Mouse (Mus musculus): Measurements from ENCODE around the gene Lrrc61. TPM values are rescaled to one million over a fixed set of nuclear protein-coding genes. Genes with fewer than 3 reads are reported as not detected.

Lrrc61 gene
- polyA plus RNA-seq, 1 experiment from 2014 or later, result 13.9 TPM

- Histone ChIP-seq H3K4me3 (ENCODE audit: low read depth, low read length) (no peak overlapping the region), H3K9ac (ENCODE audit: low read depth, low read length) (no peak overlapping the region), H3K4me2 (replicated peaks; ENCODE audit: low read depth, low read length) (no peak overlapping the region), H3K27me3 (ENCODE audit: control insufficient read depth, insufficient read depth, low read length) (no peaks in the 10 kb centered on the region), H3K36me3 (ENCODE audit: control insufficient read depth, insufficient read depth, low read length) (peaks cover 4% of the 10 kb centered on the region; the same call in 1 of the 2 replicates), H3K9me3 (ENCODE audit: control insufficient read depth, low read length) (no peaks in the 10 kb centered on the region), H3K27ac (ENCODE audit: low read depth, low read length) (no peak overlapping the region), H3K4me1 (replicated peaks; ENCODE audit: control insufficient read depth, insufficient read depth, low read length) (no peaks in the 10 kb centered on the region)
- DNase-seq (ENCODE audit: low spot score) (no peak), ATAC-seq (ENCODE audit: low FRiP score) (no peak)
- WGBS, result 45% methylated on average over 7 of the region's 7 CpGs
These were observed 54.9 kb downstream of the Lrrc61 start for GRCm38 (mm10) chr6:48609512-48609911.

GRCm38 (mm10) chr6:48610657-48611056 lies 56.1 kb downstream of the Lrrc61 start:
- Histone ChIP-seq H3K4me2 (replicated peaks; ENCODE audit: low read depth, low read length) (no peak overlapping the region), H3K27me3 (ENCODE audit: control insufficient read depth, insufficient read depth, low read length) (no peaks in the 10 kb centered on the region), H3K27ac (ENCODE audit: low read depth, low read length) (no peak overlapping the region), H3K9me3 (ENCODE audit: control insufficient read depth, low read length) (no peaks in the 10 kb centered on the region), H3K36me3 (ENCODE audit: control insufficient read depth, insufficient read depth, low read length) (peaks cover 4% of the 10 kb centered on the region; the same call in 1 of the 2 replicates), H3K4me1 (replicated peaks; ENCODE audit: control insufficient read depth, insufficient read depth, low read length) (no peaks in the 10 kb centered on the region), H3K9ac (ENCODE audit: low read depth, low read length) (no peak overlapping the region), H3K4me3 (ENCODE audit: low read depth, low read length) (no peak overlapping the region)
- DNase-seq (ENCODE audit: low spot score) (no peak), ATAC-seq (ENCODE audit: low FRiP score) (no peak)
- WGBS, result 90% methylated on average over 3 of the region's 3 CpGs

GRCm38 (mm10) chr6:48613464-48613863 lies 58.9 kb downstream of the Lrrc61 start:
- ATAC-seq (ENCODE audit: low FRiP score), result no peak
- H3K9ac ChIP-seq (ENCODE audit: low read depth, low read length), result no peak overlapping the region
- no peak overlapping the region for H3K27ac ChIP-seq (ENCODE audit: low read depth, low read length)
- no peaks in the 10 kb centered on the region for H3K9me3 ChIP-seq (ENCODE audit: control insufficient read depth, low read length)
- H3K4me1 ChIP-seq (replicated peaks; ENCODE audit: control insufficient read depth, insufficient read depth, low read length), result no peaks in the 10 kb centered on the region
- no peak overlapping the region for H3K4me3 ChIP-seq (ENCODE audit: low read depth, low read length)
- 0 out of 2 replicates have a peak, but pooled peaks cover 4% of the 10 kb centered on the region for H3K36me3 ChIP-seq (ENCODE audit: control insufficient read depth, insufficient read depth, low read length)
- H3K4me2 ChIP-seq (replicated peaks; ENCODE audit: low read depth, low read length), result no peak overlapping the region
- WGBS, result 91% methylated on average over 4 of the region's 4 CpGs
- H3K27me3 ChIP-seq (ENCODE audit: control insufficient read depth, insufficient read depth, low read length), result no peaks in the 10 kb centered on the region
- DNase-seq (ENCODE audit: low spot score), result no peak

DNA sequence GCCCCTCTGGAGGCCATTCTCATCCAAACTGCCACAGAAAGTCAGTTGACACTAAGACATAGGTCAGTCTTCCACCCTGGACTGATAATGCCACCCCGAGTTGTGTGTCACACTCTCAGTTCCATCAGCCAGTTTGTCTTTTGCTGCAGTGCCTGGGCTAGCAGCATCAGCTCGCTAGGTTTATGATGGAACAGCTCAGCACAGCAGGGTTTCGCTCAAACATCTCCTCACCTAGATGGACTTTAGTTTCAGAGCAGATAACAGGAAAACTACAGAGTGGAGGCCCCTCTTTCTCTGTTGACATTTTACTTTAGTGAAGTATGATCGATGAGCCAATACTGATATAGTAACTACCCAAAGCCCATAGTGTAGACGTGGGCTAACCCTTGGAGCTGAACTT lies 60.2 kb downstream of the Lrrc61 start:
- Histone ChIP-seq H3K36me3 (ENCODE audit: control insufficient read depth, insufficient read depth, low read length) (peaks cover 4% of the 10 kb centered on the region), H3K27ac (ENCODE audit: low read depth, low read length) (no peak overlapping the region), H3K4me1 (replicated peaks; ENCODE audit: control insufficient read depth, insufficient read depth, low read length) (no peaks in the 10 kb centered on the region), H3K4me3 (ENCODE audit: low read depth, low read length) (no peak overlapping the region), H3K27me3 (ENCODE audit: control insufficient read depth, insufficient read depth, low read length) (no peaks in the 10 kb centered on the region), H3K9ac (ENCODE audit: low read depth, low read length) (no peak overlapping the region), H3K4me2 (replicated peaks; ENCODE audit: low read depth, low read length) (no peak overlapping the region), H3K9me3 (ENCODE audit: control insufficient read depth, low read length) (no peaks in the 10 kb centered on the region)
- no peak for DNase-seq (ENCODE audit: low spot score)
- no peak for ATAC-seq (ENCODE audit: low FRiP score)
- 90% methylated on average over 5 of the region's 5 CpGs for WGBS

GRCm38 (mm10) chr6:48620031-48620430 lies 65.4 kb downstream of the Lrrc61 start:
- Histone ChIP-seq H3K27me3 (ENCODE audit: control insufficient read depth, insufficient read depth, low read length) (no peaks in the 10 kb centered on the region), H3K4me1 (replicated peaks; ENCODE audit: control insufficient read depth, insufficient read depth, low read length) (no peaks in the 10 kb centered on the region), H3K9ac (ENCODE audit: low read depth, low read length) (no peak overlapping the region), H3K9me3 (ENCODE audit: control insufficient read depth, low read length) (no peaks in the 10 kb centered on the region), H3K27ac (ENCODE audit: low read depth, low read length) (no peak overlapping the region), H3K36me3 (ENCODE audit: control insufficient read depth, insufficient read depth, low read length) (peaks cover 8% of the 10 kb centered on the region), H3K4me2 (replicated peaks; ENCODE audit: low read depth, low read length) (no peak overlapping the region), H3K4me3 (ENCODE audit: low read depth, low read length) (no peak overlapping the region)
- 89% methylated on average over 30 of the region's 30 CpGs for whole genome bisulfite sequencing
- no peak for ATAC-seq (ENCODE audit: low FRiP score)
- no peak for DNase-seq (ENCODE audit: low spot score)

Other genes with a start within 250 kb of the Lrrc61 start
- gene Krba1, start 159.2 kb upstream of the Lrrc61 start, polyA plus RNA-seq (2014; fragmentation: Nextera tagmentation; extraction: Ambion mirVana), result 16.0 and 19.1 TPM in 2 replicates
- gene Zfp467, start 109.0 kb upstream of the Lrrc61 start, polyA plus RNA-seq (2014; fragmentation: Nextera tagmentation; extraction: Ambion mirVana), result 13.3 and 14.9 TPM in 2 replicates
- gene Sspo, start 106.6 kb upstream of the Lrrc61 start, polyA plus RNA-seq (2014; fragmentation: Nextera tagmentation; extraction: Ambion mirVana), result 0.05 and 0.17 TPM in 2 replicates
- gene Atp6v0e2, start 17.2 kb upstream of the Lrrc61 start, polyA plus RNA-seq (2014; fragmentation: Nextera tagmentation; extraction: Ambion mirVana), result 55.1 and 59.0 TPM in 2 replicates
- 2.0 and 2.5 TPM in 2 replicates for gene Rarres2, start 18.0 kb downstream of the Lrrc61 start, polyA plus RNA-seq (2014; fragmentation: Nextera tagmentation; extraction: Ambion mirVana)
- not detected in 2 replicates for gene Gm45021, start 34.8 kb downstream of the Lrrc61 start, polyA plus RNA-seq (2014; fragmentation: Nextera tagmentation; extraction: Ambion mirVana)
- gene Repin1, start 39.1 kb downstream of the Lrrc61 start, polyA plus RNA-seq (2014; fragmentation: Nextera tagmentation; extraction: Ambion mirVana), result 35.3 and 37.8 TPM in 2 replicates
- not detected in 2 replicates for gene Gm44965, start 39.1 kb downstream of the Lrrc61 start, polyA plus RNA-seq (2014; fragmentation: Nextera tagmentation; extraction: Ambion mirVana)
- gene Zfp775, start 47.3 kb downstream of the Lrrc61 start, polyA plus RNA-seq (2014; fragmentation: Nextera tagmentation; extraction: Ambion mirVana), result 7.7 and 11.0 TPM in 2 replicates
- 1.1 and 1.2 TPM in 2 replicates for gene AI854703, start 72.0 kb downstream of the Lrrc61 start, polyA plus RNA-seq (2014; fragmentation: Nextera tagmentation; extraction: Ambion mirVana)
- gene Gimap8, start 92.4 kb downstream of the Lrrc61 start, polyA plus RNA-seq (2014; fragmentation: Nextera tagmentation; extraction: Ambion mirVana), result 0.37 and 0.57 TPM in 2 replicates
- gene Gimap9, start 121.3 kb downstream of the Lrrc61 start, polyA plus RNA-seq (2014; fragmentation: Nextera tagmentation; extraction: Ambion mirVana), result 4.2 and 4.8 TPM in 2 replicates
- 3.3 and 5.6 TPM in 2 replicates for gene Gimap4, start 129.8 kb downstream of the Lrrc61 start, polyA plus RNA-seq (2014; fragmentation: Nextera tagmentation; extraction: Ambion mirVana)
- gene Gimap6, start 153.4 kb downstream of the Lrrc61 start, polyA plus RNA-seq (2014; fragmentation: Nextera tagmentation; extraction: Ambion mirVana), result 10.7 and 11.5 TPM in 2 replicates
- not detected in 2 replicates for gene Gm28053, start 163.8 kb downstream of the Lrrc61 start, polyA plus RNA-seq (2014; fragmentation: Nextera tagmentation; extraction: Ambion mirVana)
- gene Gimap7, start 163.8 kb downstream of the Lrrc61 start, polyA plus RNA-seq (2014; fragmentation: Nextera tagmentation; extraction: Ambion mirVana), result 0.11 TPM in 1 of 2 replicates, not detected in the other
- 5.0 and 6.1 TPM in 2 replicates for gene Gimap1, start 184.3 kb downstream of the Lrrc61 start, polyA plus RNA-seq (2014; fragmentation: Nextera tagmentation; extraction: Ambion mirVana)
- gene Gimap5, start 191.4 kb downstream of the Lrrc61 start, polyA plus RNA-seq (2014; fragmentation: Nextera tagmentation; extraction: Ambion mirVana), result 0.49 and 0.92 TPM in 2 replicates
- 0.17 TPM in 1 of 2 replicates, not detected in the other for gene Gimap3, start 216.1 kb downstream of the Lrrc61 start, polyA plus RNA-seq (2014; fragmentation: Nextera tagmentation; extraction: Ambion mirVana)